Mouse (Mus musculus) limb, embryonic 15.5 days (tissue): ENCODE data around the gene Ep400. TPM values are rescaled to one million over a fixed set of nuclear protein-coding genes. Genes with fewer than 3 reads are reported as not detected.

Experiments used
- ATAC-seq: fragments of 200-750 bp; cut with Nextera tagmentation; 2 replicates; pipeline ENCODE4 v1.8.0; 2017; ENCODE audit warnings: low read depth, moderate TSS enrichment; ENCODE audit not compliant: insufficient number of reproducible peaks, low FRiP score, low TSS enrichment
- H3K27ac ChIP-seq: fragments of 300-500 bp; sonication (generic); 2 replicates; pipeline ENCODE4 v1.5.1; 2015; ENCODE audit warnings: moderate library complexity, mild to moderate bottlenecking, inconsistent platforms
- H3K27me3 ChIP-seq: fragments of 300-500 bp; sonication (generic); 2 replicates; pipeline ENCODE4 v1.6.1; 2015; ENCODE audit warnings: inconsistent platforms
- H3K36me3 ChIP-seq: fragments of 300-500 bp; sonication (generic); 2 replicates; pipeline ENCODE4 v1.6.1; 2015; ENCODE audit warnings: inconsistent platforms
- H3K4me1 ChIP-seq: fragments of 300-500 bp; sonication (generic); 2 replicates; pipeline ENCODE4 v1.6.1; 2015; ENCODE audit warnings: inconsistent platforms
- H3K4me2 ChIP-seq: fragments of 300-500 bp; sonication (generic); 2 replicates; pipeline ENCODE4 v1.6.1; 2015; ENCODE audit warnings: mild to moderate bottlenecking, inconsistent platforms
- H3K4me3 ChIP-seq: fragments of 300-500 bp; sonication (generic); 2 replicates; pipeline ENCODE4 v1.5.1; 2015; ENCODE audit warnings: mild to moderate bottlenecking, inconsistent platforms
- H3K9ac ChIP-seq: fragments of 300-500 bp; sonication (generic); 2 replicates; pipeline ENCODE4 v1.6.1; 2015; ENCODE audit warnings: inconsistent platforms
- H3K9me3 ChIP-seq: fragments of 300-500 bp; sonication (generic); 2 replicates; pipeline ENCODE4 v1.6.1; 2016; ENCODE audit warnings: inconsistent platforms
- WGBS: fragments of 180-500 bp; shearing (Covaris S2); methylation state at CpG from one replicate; pipeline ENCODE4 v1.1.7; 2015; 5-methylcytosine and 5-hydroxymethylcytosine counted together
- polyA plus RNA-seq: library from polyadenylated mRNA; unstranded; fragments of >200 nt; fragmentation: Nextera tagmentation; extraction: Ambion mirVana; gene quantifications from 2 replicates; pipeline ENCODE4 v1.2.1, GENCODE M21; 2015

The Ep400 gene
- polyA plus RNA-seq, 1 experiment from 2014 or later, result 39.1 TPM

- Histone ChIP-seq H3K4me3 (no peak overlapping the region), H3K36me3 (peaks cover 94% of the 10 kb centered on the region), H3K9me3 (no peaks in the 10 kb centered on the region), H3K27ac (no peak overlapping the region), H3K9ac (no peak overlapping the region), H3K4me1 (peaks cover 16% of the 10 kb centered on the region), H3K4me2 (no peak overlapping the region), H3K27me3 (no peaks in the 10 kb centered on the region)
- WGBS, result 73% methylated on average over 4 of the region's 4 CpGs
- ATAC-seq, result no peak
Observed at GRCm38 (mm10) chr5:110797696-110798095, 27.2 kb upstream of the Ep400 start.

DNA sequence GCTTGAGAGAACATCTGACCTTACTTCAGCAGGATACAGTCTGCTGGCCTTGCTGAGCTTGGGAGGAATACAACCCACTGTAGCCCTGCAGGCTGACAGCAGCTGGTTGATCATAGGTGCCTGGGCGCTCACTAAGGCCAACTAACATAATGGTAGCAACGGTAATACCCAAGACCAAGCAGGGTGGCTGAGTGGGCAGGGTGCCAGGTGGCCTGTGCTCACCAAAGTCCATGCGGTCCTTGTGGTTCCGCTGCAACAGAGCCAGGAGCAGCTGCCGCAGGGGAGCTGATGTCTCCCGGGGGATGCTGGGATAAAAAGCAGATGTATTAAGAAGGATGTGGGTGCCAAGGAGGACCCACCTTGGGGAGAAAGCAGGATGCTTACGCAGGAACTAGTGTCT lies 23.8 kb upstream of the Ep400 start:
- Histone ChIP-seq H3K36me3 (peaks cover 99% of the 10 kb centered on the region), H3K4me1 (no peaks in the 10 kb centered on the region), H3K27ac (no peak overlapping the region), H3K4me3 (no peak overlapping the region), H3K4me2 (no peak overlapping the region), H3K9ac (no peak overlapping the region), H3K9me3 (no peaks in the 10 kb centered on the region), H3K27me3 (no peaks in the 10 kb centered on the region)
- ATAC-seq, result no peak
- WGBS, result 91% methylated on average over 7 of the region's 7 CpGs

GRCm38 (mm10) chr5:110788684-110789083 lies 18.2 kb upstream of the Ep400 start:
- Histone ChIP-seq H3K27ac (no peak overlapping the region), H3K4me2 (no peak overlapping the region), H3K9me3 (no peaks in the 10 kb centered on the region), H3K4me1 (no peaks in the 10 kb centered on the region), H3K4me3 (no peak overlapping the region), H3K27me3 (no peaks in the 10 kb centered on the region), H3K36me3 (peaks cover 92% of the 10 kb centered on the region), H3K9ac (no peak overlapping the region)
- 56% methylated on average over 5 of the region's 5 CpGs for WGBS
- ATAC-seq, result no peak

- 82% methylated on average over 11 of the region's 11 CpGs for WGBS
- H3K36me3 ChIP-seq, result peaks cover 67% of the 10 kb centered on the region
- no peak for ATAC-seq
Observed at GRCm38 (mm10) chr5:110786081-110786835, 15.7 kb upstream of the Ep400 start.

GRCm38 (mm10) chr5:110783150-110783549 lies 12.6 kb upstream of the Ep400 start:
- Histone ChIP-seq H3K9ac (no peak overlapping the region), H3K27ac (no peak overlapping the region), H3K27me3 (no peaks in the 10 kb centered on the region), H3K4me1 (peaks cover 18% of the 10 kb centered on the region), H3K4me3 (no peak overlapping the region), H3K4me2 (no peak overlapping the region), H3K36me3 (peaks cover 40% of the 10 kb centered on the region), H3K9me3 (no peaks in the 10 kb centered on the region)
- WGBS, result 60% methylated on average over 8 of the region's 8 CpGs
- ATAC-seq, result no peak

More at GRCm38 (mm10) chr5:110786081-110786835, 15.7 kb upstream of the Ep400 start:
- no peak overlapping the region for H3K9ac ChIP-seq
- H3K9me3 ChIP-seq, result no peaks in the 10 kb centered on the region
- H3K4me1 ChIP-seq, result no peaks in the 10 kb centered on the region
- H3K4me3 ChIP-seq, result no peak overlapping the region
- H3K4me2 ChIP-seq, result no peak overlapping the region
- no peaks in the 10 kb centered on the region for H3K27me3 ChIP-seq
- no peak overlapping the region for H3K27ac ChIP-seq

DNA sequence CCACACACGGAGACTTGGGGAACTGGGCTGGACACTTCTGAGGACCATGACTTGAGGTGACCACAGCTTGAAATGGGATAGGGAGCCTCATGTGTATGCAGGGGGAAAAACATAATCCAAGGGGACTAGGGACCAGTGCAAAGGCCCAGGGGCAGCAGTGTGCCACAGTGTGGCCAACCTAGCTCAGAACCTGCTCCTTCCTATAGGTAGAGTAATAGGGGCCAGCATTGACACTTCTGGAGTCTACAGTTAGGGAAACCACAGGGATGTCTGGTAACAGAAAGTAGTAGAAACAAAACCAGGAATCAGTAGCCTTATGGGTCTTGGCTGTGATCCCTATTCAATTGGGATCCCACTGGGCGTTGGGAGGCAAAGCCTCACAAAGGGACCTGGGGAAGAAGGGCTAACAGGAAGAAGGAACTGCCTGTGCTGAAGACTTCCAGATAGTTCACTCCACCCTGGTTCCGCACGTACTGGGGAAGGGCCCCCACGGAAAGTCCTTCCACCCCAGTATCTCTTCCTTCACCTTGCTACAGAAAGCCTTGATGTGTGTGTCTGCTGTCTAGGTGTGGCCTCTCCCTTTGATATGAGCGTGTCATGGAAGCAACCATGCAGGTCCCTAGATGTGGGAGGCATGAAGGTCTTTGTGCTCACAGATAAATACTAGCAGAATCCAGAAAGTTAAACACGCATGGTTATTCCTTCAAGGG lies 11.2 kb upstream of the Ep400 start:
- Histone ChIP-seq H3K4me3 (no peak overlapping the region), H3K4me1 (peaks cover 18% of the 10 kb centered on the region), H3K9ac (no peak overlapping the region), H3K27me3 (no peaks in the 10 kb centered on the region), H3K9me3 (no peaks in the 10 kb centered on the region), H3K27ac (0 out of 2 replicates have a peak overlapping the region, but pooled peaks have one; percentile 4), H3K36me3 (peaks cover 39% of the 10 kb centered on the region), H3K4me2 (no peak overlapping the region)
- ATAC-seq, result no peak
- 82% methylated on average over 7 of the region's 7 CpGs for WGBS

- no peaks in the 10 kb centered on the region for H3K9me3 ChIP-seq
- peak overlapping the region; percentile 79 for H3K27ac ChIP-seq
- H3K36me3 ChIP-seq, result peaks cover 39% of the 10 kb centered on the region
- no peaks in the 10 kb centered on the region for H3K27me3 ChIP-seq
- H3K9ac ChIP-seq, result peak overlapping the region; percentile 68
- WGBS, result 46% methylated on average over 10 of the region's 10 CpGs
- ATAC-seq, result no peak
- H3K4me3 ChIP-seq, result peak overlapping the region; percentile 74
- peaks cover 18% of the 10 kb centered on the region for H3K4me1 ChIP-seq
- peak overlapping the region; percentile 79 for H3K4me2 ChIP-seq
Observed at GRCm38 (mm10) chr5:110780761-110781528, 10.4 kb upstream of the Ep400 start.

DNA sequence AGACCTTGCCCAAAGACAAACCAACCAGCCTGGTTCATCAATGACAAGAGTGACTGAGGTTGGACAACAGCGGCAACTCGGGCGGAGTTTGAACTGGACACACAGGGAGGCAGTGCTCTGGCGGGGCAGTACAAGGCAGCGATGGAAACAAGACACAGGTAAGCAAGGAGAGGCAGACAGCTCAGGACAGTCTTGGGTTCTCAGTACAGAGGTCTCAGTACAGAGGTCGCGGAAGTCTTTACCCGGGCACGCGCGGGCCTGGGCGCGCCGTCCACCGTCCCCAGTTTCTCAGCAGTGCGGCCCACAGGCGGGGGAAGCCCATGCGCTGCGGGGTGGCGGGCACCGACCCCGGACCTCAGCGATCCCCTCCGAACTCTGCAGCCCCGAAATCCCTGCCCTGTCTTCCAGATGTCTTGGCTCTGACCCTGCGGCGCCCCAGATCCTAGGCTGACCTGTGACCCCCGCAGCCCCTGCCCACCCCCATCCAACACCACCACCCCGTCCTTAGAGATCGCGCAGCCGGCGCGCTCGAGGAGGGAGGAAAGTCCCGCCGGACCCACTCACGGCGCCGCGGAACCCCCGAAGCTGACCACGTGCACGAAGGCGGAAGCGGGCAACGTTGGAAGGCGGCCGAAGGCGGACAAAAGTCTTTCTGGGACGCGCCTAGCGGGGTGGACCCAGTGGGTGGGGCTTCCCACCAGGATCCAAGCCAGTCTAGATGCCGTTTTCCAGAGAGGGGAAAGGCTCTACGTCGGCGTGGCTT lies 9.7 kb upstream of the Ep400 start, which contains the start of gene Pus1:
Gene Pus1 (minus strand): TSS at position 662 of the 763 bp plus-strand sequence.
- no peaks in the 10 kb centered on the region for H3K27me3 ChIP-seq
- H3K9me3 ChIP-seq, result no peaks in the 10 kb centered on the region
- peak within 1 kb of the TSS; percentile 79 for H3K4me2 ChIP-seq
- peaks cover 18% of the 10 kb centered on the region for H3K4me1 ChIP-seq
- H3K27ac ChIP-seq, result peak within 1 kb of the TSS; percentile 79
- peak; percentile 81 for ATAC-seq
- under 1% methylated on average over 57 of the region's 57 CpGs for WGBS
- peak within 1 kb of the TSS; percentile 74 for H3K4me3 ChIP-seq
- peak within 1 kb of the TSS; percentile 68 for H3K9ac ChIP-seq
- H3K36me3 ChIP-seq, result peaks cover 40% of the 10 kb centered on the region

DNA sequence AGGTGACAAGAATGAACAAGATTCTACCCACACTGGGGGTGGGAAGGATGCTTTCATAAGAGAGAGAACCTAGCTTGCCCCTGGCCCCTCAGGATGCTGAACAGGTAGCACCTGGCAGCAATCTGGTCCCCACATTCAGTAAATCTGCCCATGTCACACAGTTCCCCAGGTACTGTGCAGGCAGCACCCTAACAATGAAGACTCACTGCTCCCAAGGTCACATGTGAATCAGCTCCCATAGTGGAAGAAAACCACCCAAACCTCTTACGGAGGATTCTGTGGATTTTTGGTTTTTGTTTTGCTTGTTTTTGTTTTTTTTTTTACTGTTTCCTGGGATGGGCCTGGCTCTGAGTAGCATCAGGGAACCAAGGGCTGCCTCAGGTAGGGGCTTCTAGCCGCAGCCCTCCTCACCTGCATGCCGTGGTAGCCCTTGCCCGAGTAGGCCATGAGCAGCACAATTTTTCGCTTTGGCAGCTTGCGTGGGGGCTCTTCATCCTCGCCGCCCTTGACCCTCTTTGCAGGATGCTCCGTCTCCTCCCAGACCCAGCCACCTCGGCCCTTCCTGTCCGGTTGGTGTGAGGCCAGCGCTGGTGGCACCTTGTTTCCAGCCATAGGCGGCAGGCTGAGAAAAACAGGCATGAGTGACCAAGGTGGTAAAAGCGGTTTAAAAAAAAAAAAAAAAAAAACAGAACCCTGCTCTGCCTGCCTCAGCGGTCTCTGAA lies 8.9 kb upstream of the Ep400 start:
- Histone ChIP-seq H3K36me3 (peaks cover 44% of the 10 kb centered on the region), H3K4me3 (peak overlapping the region; percentile 74), H3K27ac (no peak overlapping the region), H3K9ac (peak overlapping the region; percentile 68), H3K4me2 (peak overlapping the region; percentile 79), H3K27me3 (no peaks in the 10 kb centered on the region), H3K4me1 (peaks cover 18% of the 10 kb centered on the region), H3K9me3 (no peaks in the 10 kb centered on the region)
- 17% methylated on average over 15 of the region's 15 CpGs for WGBS
- no peak for ATAC-seq

DNA sequence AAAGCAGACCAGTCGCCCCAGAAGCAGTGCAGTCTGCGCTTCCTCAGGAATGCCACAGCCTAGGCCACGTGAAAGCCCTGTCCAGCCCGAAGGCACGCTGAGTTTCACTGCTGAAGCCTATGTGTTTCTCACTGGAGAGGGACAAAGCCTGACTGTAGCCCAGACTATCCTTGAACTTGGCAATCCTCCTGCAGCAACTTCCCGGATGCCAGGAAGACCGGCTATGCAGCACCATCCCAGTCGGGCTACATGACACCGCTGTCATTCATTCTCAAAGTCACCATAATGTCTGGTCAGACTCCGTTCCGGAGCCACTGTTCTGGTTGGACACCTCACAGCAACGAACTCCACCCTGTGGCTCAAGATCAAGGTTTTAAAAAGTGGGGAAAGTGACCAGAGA lies 7.7 kb upstream of the Ep400 start:
- H3K9ac ChIP-seq, result no peak overlapping the region
- no peaks in the 10 kb centered on the region for H3K27me3 ChIP-seq
- peaks cover 18% of the 10 kb centered on the region for H3K4me1 ChIP-seq
- no peaks in the 10 kb centered on the region for H3K9me3 ChIP-seq
- 87% methylated on average over 12 of the region's 12 CpGs for WGBS
- no peak overlapping the region for H3K4me2 ChIP-seq
- H3K27ac ChIP-seq, result no peak overlapping the region
- H3K36me3 ChIP-seq, result peaks cover 51% of the 10 kb centered on the region
- ATAC-seq, result no peak
- no peak overlapping the region for H3K4me3 ChIP-seq

GRCm38 (mm10) chr5:110776141-110776540 lies 5.6 kb upstream of the Ep400 start:
- Histone ChIP-seq H3K36me3 (peaks cover 59% of the 10 kb centered on the region), H3K27me3 (no peaks in the 10 kb centered on the region), H3K9ac (no peak overlapping the region), H3K9me3 (no peaks in the 10 kb centered on the region), H3K27ac (no peak overlapping the region), H3K4me1 (peaks cover 17% of the 10 kb centered on the region), H3K4me3 (no peak overlapping the region), H3K4me2 (no peak overlapping the region)
- ATAC-seq, result no peak
- WGBS, result 94% methylated on average over 2 of the region's 2 CpGs
